Mouse (Mus musculus) hindbrain, embryonic 14.5 days (tissue): ENCODE data around the gene Ppargc1a. TPM values are rescaled to one million over a fixed set of nuclear protein-coding genes. Genes with fewer than 3 reads are reported as not detected.

Experiments used
- ATAC-seq: fragments of 200-750 bp; cut with Nextera tagmentation; 2 replicates; pipeline ENCODE4 v1.8.0; 2017; ENCODE audit warnings: moderate number of reproducible peaks, mild to moderate bottlenecking, moderate TSS enrichment, moderate library complexity; ENCODE audit not compliant: low FRiP score
- DNase-seq: peaks from one replicate; pipeline ENCODE4 v3.0.0-alpha.2; 2015; ENCODE audit warnings: low spot score
- H3K27ac ChIP-seq: fragments of 300-500 bp; sonication (generic); 2 replicates; pipeline ENCODE4 v1.5.1; 2014; ENCODE audit warnings: mild to moderate bottlenecking, moderate library complexity
- H3K27me3 ChIP-seq: fragments of 300-500 bp; sonication (generic); 2 replicates; pipeline ENCODE4 v1.6.1; 2014; ENCODE audit warnings: mild to moderate bottlenecking, low read length, mixed read lengths; ENCODE audit not compliant: control insufficient read depth, insufficient read depth
- H3K36me3 ChIP-seq: fragments of 300-500 bp; sonication (generic); replicated peaks from 2 replicates; pipeline ENCODE4 v1.6.1; 2014; ENCODE audit not compliant: control insufficient read depth, insufficient read depth
- H3K4me1 ChIP-seq: fragments of 300-500 bp; sonication (generic); replicated peaks from 2 replicates; pipeline ENCODE4 v1.6.1; 2014; ENCODE audit warnings: antibody characterized with exemption, low read length, mixed read lengths; ENCODE audit not compliant: control insufficient read depth, insufficient read depth
- H3K4me2 ChIP-seq: fragments of 300-500 bp; sonication (generic); replicated peaks from 2 replicates; pipeline ENCODE4 v1.6.1; 2014; ENCODE audit warnings: mild to moderate bottlenecking, moderate library complexity
- H3K4me3 ChIP-seq: fragments of 300-500 bp; sonication (generic); replicated peaks from 2 replicates; pipeline ENCODE4 v1.5.1; 2014; ENCODE audit warnings: mild to moderate bottlenecking, low read length
- H3K9ac ChIP-seq: fragments of 300-500 bp; sonication (generic); 2 replicates; pipeline ENCODE4 v1.6.1; 2014
- H3K9me3 ChIP-seq: fragments of 300-500 bp; sonication (generic); 2 replicates; pipeline ENCODE4 v1.6.1; 2016; ENCODE audit warnings: low read length; ENCODE audit not compliant: control insufficient read depth
- WGBS: fragments of 180-500 bp; shearing (Covaris S2); extraction: QIAGEN DNeasy Blood & Tissue Kit; methylation state at CpG from one replicate; pipeline ENCODE4 v1.1.7; 2014; 5-methylcytosine and 5-hydroxymethylcytosine counted together
- polyA plus RNA-seq: library from polyadenylated mRNA; unstranded; fragments of >200 nt; fragmentation: Nextera tagmentation; extraction: Ambion mirVana; gene quantifications from 2 replicates; pipeline ENCODE4 v1.2.1, GENCODE M21; 2014

Ppargc1a gene
- polyA plus RNA-seq, result 21.4 and 25.9 TPM in 2 replicates

- peaks cover 10% of the 10 kb centered on the region for H3K4me1 ChIP-seq
- DNase-seq (no peak), ATAC-seq (no peak)
- H3K9me3 ChIP-seq, result no peaks in the 10 kb centered on the region
- H3K27ac ChIP-seq, result no peak within 1 kb of the TSS
- peak within 1 kb of the TSS; percentile 24; the same call in 1 of the 2 replicates for H3K4me2 ChIP-seq
- WGBS, result 40% methylated on average over 6 of the region's 6 CpGs
- H3K36me3 ChIP-seq, result no peaks in the 10 kb centered on the region
- H3K4me3 ChIP-seq, result no peak within 1 kb of the TSS
- H3K27me3 ChIP-seq, result no peaks in the 10 kb centered on the region
- H3K9ac ChIP-seq, result no peak within 1 kb of the TSS
Observed at GRCm38 (mm10) chr5:51567659-51568058, at the start of gene Ppargc1a. Ppargc1a (minus strand) TSS chr5:51567726.

GRCm38 (mm10) chr5:51616877-51617276 lies 49.4 kb upstream of the Ppargc1a start:
- ATAC-seq (no peak), DNase-seq (no peak)
- 89% methylated on average over 1 of the region's 1 CpGs for WGBS
- H3K36me3 ChIP-seq, result no peaks in the 10 kb centered on the region
- no peak overlapping the region for H3K4me2 ChIP-seq
- no peaks in the 10 kb centered on the region for H3K27me3 ChIP-seq
- no peaks in the 10 kb centered on the region for H3K4me1 ChIP-seq
- no peak overlapping the region for H3K4me3 ChIP-seq
- no peaks in the 10 kb centered on the region for H3K9me3 ChIP-seq
- no peak overlapping the region for H3K9ac ChIP-seq
- no peak overlapping the region for H3K27ac ChIP-seq

DNA sequence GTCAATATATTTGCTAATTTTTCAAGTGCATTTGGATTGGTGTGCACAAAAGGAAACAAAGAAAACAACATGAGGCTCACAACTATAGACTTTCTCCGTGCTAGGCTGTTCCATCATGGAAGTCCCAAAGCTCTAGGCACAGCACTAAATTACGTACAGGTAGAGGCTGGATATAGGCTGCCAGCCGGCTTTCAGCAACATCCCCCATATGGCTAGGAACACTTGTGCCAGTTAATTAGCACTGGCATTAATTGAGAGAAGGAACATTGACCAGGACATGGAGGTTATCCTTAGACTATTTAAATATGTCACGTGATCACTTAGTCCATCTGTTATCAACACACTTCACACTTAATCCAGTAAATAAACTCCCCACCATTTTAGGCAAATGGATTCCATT lies 44.5 kb upstream of the Ppargc1a start:
- WGBS, result 80% methylated on average over 4 of the region's 4 CpGs
- H3K4me1 ChIP-seq, result no peaks in the 10 kb centered on the region
- H3K9me3 ChIP-seq, result no peaks in the 10 kb centered on the region
- no peak overlapping the region for H3K27ac ChIP-seq
- no peaks in the 10 kb centered on the region for H3K27me3 ChIP-seq
- H3K36me3 ChIP-seq, result no peaks in the 10 kb centered on the region
- no peak overlapping the region for H3K9ac ChIP-seq
- DNase-seq (no peak), ATAC-seq (no peak; the same call in 1 of the 2 replicates)
- H3K4me3 ChIP-seq, result no peak overlapping the region
- H3K4me2 ChIP-seq, result no peak overlapping the region

DNA sequence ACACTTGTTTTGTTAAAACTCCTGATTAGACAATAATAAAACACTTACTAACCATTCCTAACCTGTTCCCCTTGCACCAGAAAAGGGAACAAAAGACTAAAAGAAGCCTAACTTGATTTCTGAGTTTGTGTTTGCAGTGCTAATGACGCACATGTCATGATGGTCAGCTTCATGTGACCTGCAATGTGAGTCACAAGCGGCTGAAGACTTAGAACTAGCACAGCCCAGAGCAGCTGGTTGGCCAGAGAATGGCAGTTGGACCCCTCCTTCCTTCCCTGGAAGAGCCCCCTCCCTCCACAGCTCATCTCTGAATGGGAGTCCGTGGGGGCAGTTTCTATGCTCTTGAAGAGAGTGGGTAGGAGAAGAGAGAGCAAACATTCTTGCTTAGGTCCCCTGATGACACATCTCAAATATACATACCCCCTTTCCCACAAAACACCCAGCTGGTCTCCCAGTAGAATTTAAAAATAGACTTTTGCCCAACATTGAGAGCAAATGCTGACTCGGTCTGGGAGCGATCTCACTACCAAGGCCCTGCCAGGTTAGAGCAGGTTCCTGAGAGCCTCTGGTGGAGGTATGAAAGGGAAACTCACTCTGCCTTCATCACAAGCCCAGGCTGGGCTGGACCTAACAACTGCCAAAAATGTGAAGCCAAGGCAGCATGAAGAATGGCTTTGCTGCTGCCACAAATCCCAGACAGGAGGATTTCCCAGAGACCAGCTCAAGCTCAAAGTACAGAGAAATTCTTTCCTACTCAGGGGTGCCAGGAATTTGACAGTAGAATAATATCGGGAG lies 40.4 kb upstream of the Ppargc1a start:
- Histone ChIP-seq H3K4me1 (no peaks in the 10 kb centered on the region), H3K27me3 (no peaks in the 10 kb centered on the region), H3K9me3 (no peaks in the 10 kb centered on the region), H3K4me2 (no peak overlapping the region), H3K27ac (no peak overlapping the region), H3K4me3 (no peak overlapping the region), H3K9ac (no peak overlapping the region), H3K36me3 (no peaks in the 10 kb centered on the region)
- DNase-seq (no peak), ATAC-seq (no peak)
- WGBS, result 79% methylated on average over 6 of the region's 6 CpGs

DNA sequence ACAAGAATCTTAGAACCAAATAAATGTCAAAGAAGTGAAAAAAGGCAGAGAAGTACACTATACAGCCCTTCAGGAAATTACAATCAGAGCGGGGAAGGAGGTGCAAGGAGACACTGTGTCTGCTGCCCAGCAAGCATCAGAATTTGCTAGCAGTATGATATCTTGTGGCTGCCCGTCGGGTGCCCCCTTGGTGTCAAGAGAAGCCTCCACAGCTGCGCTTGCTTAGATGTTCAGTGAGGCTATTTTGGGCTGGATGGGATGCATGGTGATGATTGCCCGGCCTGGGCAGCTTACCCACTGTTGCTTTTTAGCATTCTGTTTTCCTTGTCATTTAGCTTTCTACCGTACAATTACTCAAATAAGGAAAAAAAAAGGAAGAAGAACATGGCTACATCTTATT lies 32.0 kb upstream of the Ppargc1a start:
- H3K4me2 ChIP-seq, result no peak overlapping the region
- no peaks in the 10 kb centered on the region for H3K27me3 ChIP-seq
- H3K4me1 ChIP-seq, result no peaks in the 10 kb centered on the region
- no peaks in the 10 kb centered on the region for H3K9me3 ChIP-seq
- 79% methylated on average over 6 of the region's 6 CpGs for WGBS
- no peaks in the 10 kb centered on the region for H3K36me3 ChIP-seq
- H3K4me3 ChIP-seq, result no peak overlapping the region
- DNase-seq, result no peak
- no peak overlapping the region for H3K27ac ChIP-seq
- no peak overlapping the region for H3K9ac ChIP-seq
- no peak for ATAC-seq

DNA sequence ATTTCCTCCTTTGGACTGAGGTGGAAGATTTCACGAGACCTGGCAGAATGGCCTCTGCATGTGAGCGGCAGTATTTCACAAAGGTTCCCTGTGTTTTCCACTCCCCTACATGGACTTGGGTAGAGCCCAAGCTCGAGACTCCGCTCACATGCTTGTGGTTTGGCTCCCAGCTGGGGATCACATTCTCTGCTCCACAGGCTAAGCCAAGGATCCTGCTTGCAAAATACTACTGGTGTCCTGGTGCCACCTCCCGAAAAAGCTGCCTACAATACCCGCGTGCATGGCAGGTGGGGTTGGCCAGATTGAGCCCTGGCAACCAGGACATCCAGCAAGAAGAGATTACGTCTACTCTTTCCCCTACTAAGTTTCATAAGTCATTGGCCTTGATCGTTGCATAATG lies 28.1 kb upstream of the Ppargc1a start:
- no peak for ATAC-seq
- 91% methylated on average over 9 of the region's 9 CpGs for WGBS

GRCm38 (mm10) chr5:51592206-51592605 lies 24.7 kb upstream of the Ppargc1a start:
- 63% methylated on average over 5 of the region's 5 CpGs for whole genome bisulfite sequencing
- peaks cover 5% of the 10 kb centered on the region for H3K4me1 ChIP-seq
- H3K4me2 ChIP-seq, result no peak overlapping the region
- H3K9me3 ChIP-seq, result no peaks in the 10 kb centered on the region
- no peaks in the 10 kb centered on the region for H3K36me3 ChIP-seq
- no peak overlapping the region for H3K27ac ChIP-seq
- no peak overlapping the region for H3K4me3 ChIP-seq
- no peak for ATAC-seq
- no peak overlapping the region for H3K9ac ChIP-seq
- DNase-seq, result no peak
- no peaks in the 10 kb centered on the region for H3K27me3 ChIP-seq

More for the DNA sequence above, 28.1 kb upstream of the Ppargc1a start:
- Histone ChIP-seq H3K27ac (no peak overlapping the region), H3K4me1 (peaks cover 5% of the 10 kb centered on the region), H3K9me3 (no peaks in the 10 kb centered on the region), H3K9ac (no peak overlapping the region), H3K36me3 (no peaks in the 10 kb centered on the region), H3K4me2 (no peak overlapping the region), H3K4me3 (no peak overlapping the region), H3K27me3 (no peaks in the 10 kb centered on the region)
- DNase-seq, result no peak

- ATAC-seq (no peak), DNase-seq (no peak)
- H3K9ac ChIP-seq, result no peak overlapping the region
- 39% methylated on average over 11 of the region's 11 CpGs for WGBS
- no peak overlapping the region for H3K27ac ChIP-seq
- no peaks in the 10 kb centered on the region for H3K27me3 ChIP-seq
- no peak overlapping the region for H3K4me2 ChIP-seq
- H3K4me1 ChIP-seq, result peaks cover 5% of the 10 kb centered on the region
- H3K4me3 ChIP-seq, result no peak overlapping the region
- no peaks in the 10 kb centered on the region for H3K9me3 ChIP-seq
- no peaks in the 10 kb centered on the region for H3K36me3 ChIP-seq
Observed at GRCm38 (mm10) chr5:51591537-51592154, 24.1 kb upstream of the Ppargc1a start.

DNA sequence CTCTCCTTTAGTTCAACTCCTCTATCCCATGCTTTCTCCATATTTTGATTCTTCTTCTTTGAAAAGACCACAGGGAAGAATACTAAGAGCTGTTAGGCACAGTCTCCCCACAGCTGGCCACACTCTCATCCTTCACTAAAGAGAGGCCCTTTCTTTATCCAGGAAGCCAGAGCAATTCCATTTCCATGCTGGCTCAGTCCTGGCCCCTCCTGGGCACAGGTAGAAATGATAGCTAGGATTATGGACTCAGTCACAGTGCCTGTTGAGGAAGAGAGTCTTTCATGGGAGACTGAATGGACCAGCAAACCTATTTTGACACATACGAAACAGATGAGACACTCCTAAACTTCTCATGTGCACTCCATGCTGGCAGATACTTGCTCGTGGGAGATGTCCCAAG lies 18.7 kb upstream of the Ppargc1a start:
- ATAC-seq, result no peak
- no peak overlapping the region for H3K9ac ChIP-seq
- H3K4me3 ChIP-seq, result no peak overlapping the region
- no peak overlapping the region for H3K27ac ChIP-seq
- H3K36me3 ChIP-seq, result no peaks in the 10 kb centered on the region
- DNase-seq, result no peak
- H3K4me1 ChIP-seq, result no peaks in the 10 kb centered on the region
- no peaks in the 10 kb centered on the region for H3K9me3 ChIP-seq
- WGBS, result 88% methylated on average over 2 of the region's 2 CpGs
- no peaks in the 10 kb centered on the region for H3K27me3 ChIP-seq
- no peak overlapping the region for H3K4me2 ChIP-seq
